Mouse (Mus musculus): ENCODE measurements at regions not wholly inside any gene's neighbourhood (a gene's known extent, or its start where the extent isn't known, plus 50 kb on each side); places are given as distances from the start of the nearest gene placed in this dataset.

- DNase-seq (ENCODE audit: low spot score in 2 of 2), result no peak
These were observed 130.7 kb downstream of the Cep170 start for GRCm38 (mm10) chr1:176683146-176683545.

DNA sequence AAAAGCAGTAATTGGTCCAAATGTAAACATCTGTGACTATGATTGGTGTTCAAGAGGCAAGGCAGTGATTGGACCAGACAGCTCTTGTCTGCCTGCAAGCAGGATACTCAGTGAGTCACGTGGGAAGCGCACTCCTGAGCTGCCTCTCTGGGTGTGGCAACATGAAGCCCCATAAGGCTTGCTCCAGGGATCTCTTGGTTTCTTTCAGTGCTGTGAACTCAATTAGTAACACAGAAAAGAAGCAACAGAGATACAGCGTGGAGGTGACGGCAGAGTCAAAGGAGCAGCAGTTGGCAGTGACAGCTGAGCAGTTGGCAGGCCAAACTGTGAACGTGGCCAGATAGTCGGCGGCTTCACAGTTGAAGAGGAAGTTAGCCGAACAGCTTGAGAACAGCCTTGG, 131.9 kb downstream of the Cep170 start:
- no peak for DNase-seq (ENCODE audit: low spot score in 2 of 2)

GRCm38 (mm10) chr1:176675184-176675583, 138.7 kb downstream of the Cep170 start:
- no peak for DNase-seq (ENCODE audit: low spot score in 2 of 2)

DNA sequence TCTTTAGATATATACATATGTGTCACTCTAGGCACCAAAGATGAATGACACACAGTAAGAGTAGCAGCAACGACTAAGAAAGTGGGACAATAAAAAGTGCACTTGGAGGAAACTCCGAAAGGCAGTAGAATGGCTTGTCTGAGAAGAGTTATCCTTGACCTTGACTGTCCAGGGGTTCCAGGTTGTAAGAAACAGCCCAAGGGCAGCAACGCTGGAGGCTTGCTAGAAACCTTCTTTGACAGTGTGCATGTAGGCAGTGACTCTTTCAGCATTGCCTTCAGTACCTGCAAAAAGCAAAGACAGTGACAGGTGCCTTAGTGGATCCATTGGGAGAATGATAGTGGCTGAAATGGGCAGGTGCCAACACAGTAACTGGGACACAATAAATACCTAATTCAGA, 142.8 kb downstream of the Cep170 start:
- no peak for DNase-seq (ENCODE audit: low spot score in 2 of 2)

DNA sequence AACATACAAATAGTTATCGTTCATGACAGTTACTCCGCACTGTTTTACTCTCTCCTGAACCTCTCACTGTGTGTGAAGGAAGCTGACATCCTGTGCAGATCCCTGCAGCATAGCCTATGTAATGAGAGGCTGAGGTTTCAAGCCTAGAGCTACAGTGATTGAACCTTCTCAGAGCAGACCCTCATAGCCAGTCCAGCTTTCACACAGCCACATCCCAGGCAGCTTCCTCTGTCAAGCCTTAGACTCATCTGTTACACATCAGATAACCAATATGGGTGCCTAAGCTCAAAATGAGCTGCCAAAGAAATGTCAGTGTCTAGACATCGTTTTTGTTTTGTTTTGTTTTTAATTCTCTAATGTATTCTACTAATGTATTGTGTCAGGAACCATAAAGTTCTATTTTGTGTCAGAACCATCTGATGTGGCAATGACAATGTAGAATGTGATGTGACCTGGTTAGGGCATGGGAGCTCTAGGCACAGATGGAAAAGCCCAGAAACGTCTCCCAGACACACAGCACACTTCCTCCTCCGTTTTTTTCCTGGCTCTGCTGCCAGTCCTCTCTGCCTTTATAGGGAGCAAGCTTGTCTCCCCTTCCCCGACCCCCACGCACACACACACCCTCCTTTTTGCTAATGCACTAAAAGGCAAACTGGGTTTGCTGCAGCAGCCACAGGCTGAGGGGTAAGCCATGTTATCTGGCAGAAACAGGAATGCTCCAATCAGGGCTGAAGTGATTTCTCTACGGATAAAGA, 146.1 kb downstream of the Cep170 start:
- DNase-seq (ENCODE audit: low spot score in 2 of 2), result no peak

DNA sequence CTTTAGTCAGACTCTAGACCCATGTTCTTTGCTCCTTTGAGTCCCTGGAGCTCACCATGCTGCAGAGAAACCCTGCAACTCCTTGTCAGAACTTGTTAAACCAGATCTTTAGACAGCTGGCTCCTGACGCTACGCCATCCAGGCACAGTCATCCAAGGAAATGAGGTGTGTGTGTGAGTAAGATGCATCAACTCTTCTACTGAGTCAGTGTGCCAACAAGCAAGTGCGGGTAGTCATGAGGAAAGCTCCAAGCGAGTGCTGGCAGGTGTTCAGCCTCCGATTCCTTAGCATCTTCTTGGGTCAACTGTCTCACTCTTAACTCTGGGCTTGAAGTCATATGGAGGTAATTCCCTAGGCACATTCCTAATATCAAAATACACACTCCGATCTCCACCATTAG, 153.6 kb downstream of the Cep170 start:
- no peak for DNase-seq (ENCODE audit: low spot score in 2 of 2)

DNA sequence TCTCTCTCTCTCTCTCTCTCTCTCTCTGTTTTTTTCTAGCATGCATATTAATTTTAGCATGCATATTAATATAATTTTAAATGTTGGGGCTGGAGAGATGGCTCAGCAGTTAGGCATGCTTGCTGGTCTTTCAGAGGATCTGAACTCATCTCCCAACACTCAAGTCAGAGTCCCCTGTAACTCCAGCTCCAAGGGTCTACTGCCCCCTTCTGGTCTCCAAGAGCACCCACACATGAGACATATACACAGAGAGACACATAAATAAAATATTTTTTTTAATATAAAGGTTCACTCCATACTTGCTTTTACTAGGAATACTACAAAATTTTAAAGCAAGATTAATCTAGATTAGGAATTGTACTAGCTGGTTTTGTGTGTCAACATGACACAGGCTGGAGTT, 155.2 kb downstream of the Cep170 start:
- DNase-seq (ENCODE audit: low spot score in 2 of 2), result no peak

DNA sequence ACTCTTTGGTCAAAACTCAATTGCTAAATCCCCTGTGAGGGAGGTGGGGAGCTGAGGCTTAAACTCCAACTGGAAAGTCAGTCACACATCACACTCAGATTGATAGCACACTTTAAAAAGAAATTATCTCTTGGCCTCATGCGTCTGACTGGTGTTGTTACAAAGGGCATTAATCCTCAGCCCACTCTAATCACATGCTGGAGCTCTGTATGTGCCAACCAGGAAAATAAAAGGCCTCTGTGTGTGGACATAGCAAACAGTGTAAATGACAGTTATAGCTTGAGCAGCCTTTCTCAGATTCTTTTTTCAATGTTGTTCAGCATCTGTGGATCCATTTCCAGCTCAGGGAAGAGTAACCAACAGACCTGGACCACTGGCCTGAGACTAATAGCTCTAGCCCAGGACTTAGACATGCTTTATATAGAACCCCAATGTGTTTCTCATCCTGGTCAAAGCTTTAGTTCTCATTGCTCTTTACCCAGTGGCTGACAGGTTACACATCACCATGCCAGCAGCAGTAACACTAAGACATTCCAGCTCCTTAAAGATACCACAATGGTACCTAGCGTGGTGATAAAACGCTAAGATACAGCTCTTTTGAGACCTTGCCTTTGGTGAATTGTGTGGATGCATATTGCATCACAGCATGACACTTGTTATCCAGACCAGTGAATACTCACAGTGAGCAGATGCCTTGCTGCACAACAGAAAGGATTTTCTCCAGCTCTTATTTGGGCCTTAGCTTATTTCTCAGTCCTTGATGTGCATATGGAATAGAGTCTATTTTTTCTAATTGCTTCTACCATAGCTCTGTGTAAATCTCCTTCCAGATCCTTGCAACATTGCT, 158.2 kb downstream of the Cep170 start:
- DNase-seq (ENCODE audit: low spot score in 2 of 2), result no peak

DNA sequence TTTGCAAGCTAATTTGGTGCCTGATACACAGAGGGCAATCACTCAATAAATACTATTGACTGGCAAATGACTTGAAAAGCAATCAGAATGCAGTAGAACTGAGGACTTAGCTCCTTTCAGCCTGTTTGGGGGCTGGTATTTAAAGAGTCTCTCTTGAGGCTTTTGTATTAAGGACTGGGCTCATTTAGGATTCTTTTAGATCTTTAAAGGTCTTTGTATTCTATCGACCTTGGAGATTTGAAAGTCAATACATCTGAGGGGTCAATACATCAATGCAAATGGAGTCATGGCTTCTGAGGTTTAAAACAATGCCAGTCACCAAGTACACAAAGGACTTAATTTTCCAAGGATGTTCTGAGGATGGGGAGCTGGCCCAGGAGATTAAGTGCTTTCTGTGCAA, 169.6 kb downstream of the Cep170 start:
- no peak for DNase-seq (ENCODE audit: low spot score in 2 of 2)

DNA sequence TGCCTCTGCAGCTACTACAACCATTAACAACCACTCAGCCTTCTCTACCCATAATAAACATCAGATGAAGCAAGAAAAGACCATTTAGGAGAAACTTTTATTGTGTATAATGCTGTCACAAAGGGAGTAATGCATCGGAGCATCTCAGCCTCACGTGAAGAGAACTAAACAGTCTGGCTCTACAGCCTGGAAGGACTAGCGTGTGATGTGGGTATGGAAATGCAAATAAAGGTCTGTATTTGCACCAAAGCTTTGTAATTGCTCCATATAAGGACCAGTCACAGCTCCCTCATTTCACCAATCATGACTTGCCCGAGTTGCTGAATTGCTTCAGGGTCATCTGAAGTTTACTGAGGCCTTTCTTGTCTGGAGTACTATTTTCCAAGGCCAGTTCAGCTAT, 190.7 kb downstream of the Cep170 start:
- no peak for DNase-seq (ENCODE audit: low spot score in 2 of 2)

GRCm38 (mm10) chr1:176622213-176622612, 191.7 kb downstream of the Cep170 start:
- peak in 1 of 2 experiments; percentile 7 for DNase-seq (ENCODE audit: low spot score in 2 of 2)

DNA sequence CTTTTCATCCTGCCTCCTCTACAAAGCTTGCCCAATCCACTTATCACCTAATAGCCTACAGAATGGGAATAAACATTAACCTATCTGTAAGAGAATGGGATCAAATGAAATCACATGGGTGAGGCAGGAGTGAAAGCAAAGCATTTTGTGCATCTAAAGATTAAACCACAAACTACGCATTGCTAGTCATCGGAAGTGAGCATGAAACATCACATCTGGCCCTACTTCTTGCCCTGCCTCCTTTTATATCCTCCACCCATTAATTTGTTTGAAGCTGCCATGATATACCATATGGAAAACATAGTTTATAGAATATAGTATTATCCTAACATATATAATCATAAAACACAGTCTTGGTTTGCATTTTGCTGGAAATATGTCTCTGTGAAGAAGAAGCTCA, 192.6 kb downstream of the Cep170 start:
- DNase-seq (ENCODE audit: low spot score in 2 of 2), result no peak

DNA sequence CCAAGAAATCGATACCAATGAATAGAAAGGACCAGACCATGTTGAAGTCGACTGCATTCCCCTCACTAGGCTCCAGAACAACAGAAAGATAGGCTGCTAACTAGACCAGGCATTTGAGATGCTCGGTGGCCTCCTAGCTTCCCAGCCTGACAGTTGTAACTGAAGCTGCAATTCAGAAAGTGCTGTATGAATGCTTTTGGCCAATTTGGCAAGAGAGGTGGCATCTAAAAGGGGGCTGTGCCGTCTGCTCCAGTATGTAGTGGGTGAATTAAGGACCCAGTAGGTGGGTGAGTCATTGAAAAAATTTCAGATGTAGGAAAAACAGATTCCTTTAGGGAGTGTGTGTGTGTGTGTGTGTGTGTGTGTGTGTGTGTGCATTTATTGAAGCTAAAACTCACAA, 195.0 kb downstream of the Cep170 start:
- DNase-seq (ENCODE audit: low spot score in 2 of 2), result peak in 1 of 2 experiments; percentile 41

GRCm38 (mm10) chr1:176615673-176616072, 198.2 kb downstream of the Cep170 start:
- no peak for DNase-seq (ENCODE audit: low spot score in 2 of 2)

DNA sequence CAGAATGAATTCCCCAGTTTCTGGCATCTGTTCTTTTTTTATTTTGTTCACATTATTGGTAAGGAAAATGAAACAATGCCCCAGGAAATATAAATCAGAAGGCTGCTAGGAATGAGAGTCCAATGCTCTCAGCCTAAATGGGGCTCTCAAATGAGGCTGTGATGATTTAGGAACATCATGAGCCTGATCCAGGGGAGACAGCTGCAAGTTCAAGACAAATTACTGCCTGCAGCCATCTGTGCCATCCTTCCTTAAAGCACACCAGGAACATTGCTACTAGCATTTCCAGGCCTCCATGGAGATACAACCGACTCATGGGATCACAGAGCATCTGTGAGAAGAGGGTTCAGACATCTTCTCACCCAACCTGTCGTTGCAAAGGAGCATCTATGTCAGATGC, 219.6 kb downstream of the Cep170 start:
- no peak for DNase-seq (ENCODE audit: low spot score in 2 of 2)

GRCm38 (mm10) chr1:176588144-176588543, 225.7 kb downstream of the Cep170 start:
- DNase-seq (ENCODE audit: low spot score in 2 of 2), result no peak

GRCm38 (mm10) chr1:176573703-176574102, 240.2 kb downstream of the Cep170 start:
- DNase-seq (ENCODE audit: low spot score in 2 of 2), result no peak

- DNase-seq (ENCODE audit: low spot score in 2 of 2), result no peak
These were observed 255.1 kb downstream of the Cep170 start for GRCm38 (mm10) chr1:176558457-176559415.

- peak in 1 of 2 experiments; percentile 7 for DNase-seq (ENCODE audit: low spot score in 2 of 2)
These were observed 259.3 kb upstream of the Pld5 start for GRCm38 (mm10) chr1:176534417-176534816.

GRCm38 (mm10) chr1:176529037-176529436, 253.9 kb upstream of the Pld5 start:
- DNase-seq (ENCODE audit: low spot score in 2 of 2), result no peak

- no peak for DNase-seq (ENCODE audit: low spot score in 2 of 2)
These were observed 236.4 kb upstream of the Pld5 start for GRCm38 (mm10) chr1:176511467-176511866.

GRCm38 (mm10) chr1:176505441-176505840, 230.3 kb upstream of the Pld5 start:
- DNase-seq (ENCODE audit: low spot score in 2 of 2), result no peak

All from left cerebral cortex, adult 8-10 months (tissue).